Mouse (Mus musculus): ENCODE data around the gene Dscaml1. TPM values are rescaled to one million over a fixed set of nuclear protein-coding genes. Genes with fewer than 3 reads are reported as not detected.
"Not testable (repeated sequence)": the region's sequence is repeated elsewhere in the genome, so short reads cannot be mapped to it uniquely, and the experiment has no call there.

Dscaml1 gene
- polyA plus RNA-seq, 1 experiment, result 11.3 TPM

- H3K4me1 ChIP-seq (replicated peaks; ENCODE audit: control insufficient read depth, insufficient read depth, low read length), result no peaks in the 10 kb centered on the region
- no peak overlapping the region for H3K27ac ChIP-seq (ENCODE audit: control insufficient read depth, insufficient read depth, low read length)
- no peaks in the 10 kb centered on the region for H3K36me3 ChIP-seq (ENCODE audit: control insufficient read depth, insufficient read depth, low read length)
- H3K4me3 ChIP-seq (ENCODE audit: control insufficient read depth, insufficient read depth, low read length), result no peak overlapping the region
- no peaks in the 10 kb centered on the region for H3K27me3 ChIP-seq (ENCODE audit: control insufficient read depth, insufficient read depth, low read length)
- no peak for DNase-seq
- no peak for TF ChIP-seq CTCF (IDR thresholded peaks at IDR 0.05; ENCODE audit: borderline replicate concordance, control insufficient read depth, extremely low read depth, insufficient read depth, low read length, poor library complexity)
- WGBS, result 86% methylated on average over 6 of the region's 6 CpGs
Measured at GRCm38 (mm10) chr9:45766195-45766594, 339.8 kb downstream of the Dscaml1 start.

DNA sequence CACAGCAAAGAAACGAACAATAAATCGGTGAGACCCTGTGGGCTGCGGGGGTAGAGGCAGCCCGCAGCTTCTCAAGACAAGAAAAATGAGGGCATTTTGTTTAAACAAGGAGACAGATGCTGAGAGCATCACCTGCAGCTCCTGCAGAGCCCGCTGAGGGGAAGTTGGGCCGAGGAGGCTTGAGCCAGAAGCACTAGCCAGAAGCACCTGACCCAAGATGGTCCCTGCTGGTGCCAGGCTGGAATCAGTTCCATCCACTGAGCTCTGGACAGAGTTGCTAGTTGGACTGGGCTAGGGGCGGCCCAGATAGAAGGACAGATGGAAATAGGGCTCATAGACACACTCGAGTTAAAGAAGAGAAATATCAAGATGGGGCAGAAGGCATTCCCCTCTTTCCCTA lies 340.7 kb downstream of the Dscaml1 start:
- 94% methylated on average over 8 of the region's 8 CpGs for WGBS
- H3K27ac ChIP-seq (ENCODE audit: control insufficient read depth, insufficient read depth, low read length), result no peak overlapping the region

DNA sequence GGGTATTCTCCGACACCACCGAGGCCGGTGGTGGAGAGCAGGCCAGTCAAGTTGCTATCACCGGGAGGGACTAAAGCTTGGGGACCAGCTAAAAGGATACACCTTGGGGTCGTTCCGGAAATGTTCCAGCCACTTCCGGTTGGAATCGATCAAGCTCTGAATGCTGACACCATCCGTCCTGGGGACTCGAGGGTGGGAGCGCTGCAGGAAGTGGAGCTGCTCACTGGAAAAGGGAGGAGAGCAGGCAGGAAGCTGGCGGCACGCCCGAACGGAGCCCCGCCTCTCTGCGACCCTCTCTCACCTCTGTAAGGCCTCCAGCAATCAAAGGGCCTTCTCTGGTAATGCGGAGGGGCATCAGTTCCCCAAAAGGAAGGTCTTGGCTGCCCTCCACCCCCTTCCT lies 342.0 kb downstream of the Dscaml1 start:
- Histone ChIP-seq H3K36me3 (ENCODE audit: control insufficient read depth, insufficient read depth, low read length) (no peaks in the 10 kb centered on the region), H3K27ac (ENCODE audit: control insufficient read depth, insufficient read depth, low read length) (no peak overlapping the region), H3K4me3 (ENCODE audit: control insufficient read depth, insufficient read depth, low read length) (no peak overlapping the region), H3K27me3 (ENCODE audit: control insufficient read depth, insufficient read depth, low read length) (no peaks in the 10 kb centered on the region), H3K4me1 (replicated peaks; ENCODE audit: control insufficient read depth, insufficient read depth, low read length) (no peaks in the 10 kb centered on the region)
- DNase-seq, result no peak
- 90% methylated on average over 18 of the region's 18 CpGs for WGBS
- no peak for TF ChIP-seq POLR2A (IDR thresholded peaks at IDR 0.05; ENCODE audit: control insufficient read depth, extremely low read depth, insufficient read depth, low read length, poor library complexity)

More for the DNA sequence above, 340.7 kb downstream of the Dscaml1 start:
- H3K4me3 ChIP-seq (ENCODE audit: control insufficient read depth, insufficient read depth, low read length), result no peak overlapping the region
- H3K36me3 ChIP-seq (ENCODE audit: control insufficient read depth, insufficient read depth, low read length), result no peaks in the 10 kb centered on the region
- no peak for DNase-seq
- no peaks in the 10 kb centered on the region for H3K27me3 ChIP-seq (ENCODE audit: control insufficient read depth, insufficient read depth, low read length)
- no peaks in the 10 kb centered on the region for H3K4me1 ChIP-seq (replicated peaks; ENCODE audit: control insufficient read depth, insufficient read depth, low read length)
- TF ChIP-seq CTCF (IDR thresholded peaks at IDR 0.05; ENCODE audit: borderline replicate concordance, control insufficient read depth, extremely low read depth, insufficient read depth, low read length, poor library complexity) (no peak), POLR2A (IDR thresholded peaks at IDR 0.05; ENCODE audit: control insufficient read depth, extremely low read depth, insufficient read depth, low read length, poor library complexity) (no peak)

DNA sequence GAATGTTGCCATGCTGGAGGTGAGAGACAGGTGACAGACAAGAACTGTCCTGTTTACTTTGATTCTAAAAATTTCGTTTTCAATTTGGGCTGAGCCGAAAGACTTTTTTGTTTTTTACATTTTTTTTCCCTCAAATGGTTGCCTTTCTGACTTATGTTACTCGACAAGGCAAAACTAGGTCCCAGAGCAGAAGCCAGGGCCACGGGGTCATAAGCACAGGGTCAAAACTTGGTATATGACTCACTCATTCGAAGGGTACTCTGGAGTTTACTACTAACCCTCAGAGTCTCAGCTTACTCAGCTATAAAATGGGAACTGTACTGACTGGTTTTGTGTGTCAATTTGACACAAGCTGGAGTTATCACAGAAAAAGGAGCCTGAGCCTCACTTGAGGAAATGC lies 343.2 kb downstream of the Dscaml1 start:
- Histone ChIP-seq H3K27ac (ENCODE audit: control insufficient read depth, insufficient read depth, low read length) (no peak overlapping the region), H3K36me3 (ENCODE audit: control insufficient read depth, insufficient read depth, low read length) (no peaks in the 10 kb centered on the region), H3K27me3 (ENCODE audit: control insufficient read depth, insufficient read depth, low read length) (no peaks in the 10 kb centered on the region), H3K4me1 (replicated peaks; ENCODE audit: control insufficient read depth, insufficient read depth, low read length) (no peaks in the 10 kb centered on the region), H3K4me3 (ENCODE audit: control insufficient read depth, insufficient read depth, low read length) (no peak overlapping the region)
- no peak for DNase-seq
- WGBS, result 95% methylated on average over 5 of the region's 5 CpGs
- TF ChIP-seq CTCF (IDR thresholded peaks at IDR 0.05; ENCODE audit: borderline replicate concordance, control insufficient read depth, extremely low read depth, insufficient read depth, low read length, poor library complexity) (no peak), POLR2A (IDR thresholded peaks at IDR 0.05; ENCODE audit: control insufficient read depth, extremely low read depth, insufficient read depth, low read length, poor library complexity) (no peak)

DNA sequence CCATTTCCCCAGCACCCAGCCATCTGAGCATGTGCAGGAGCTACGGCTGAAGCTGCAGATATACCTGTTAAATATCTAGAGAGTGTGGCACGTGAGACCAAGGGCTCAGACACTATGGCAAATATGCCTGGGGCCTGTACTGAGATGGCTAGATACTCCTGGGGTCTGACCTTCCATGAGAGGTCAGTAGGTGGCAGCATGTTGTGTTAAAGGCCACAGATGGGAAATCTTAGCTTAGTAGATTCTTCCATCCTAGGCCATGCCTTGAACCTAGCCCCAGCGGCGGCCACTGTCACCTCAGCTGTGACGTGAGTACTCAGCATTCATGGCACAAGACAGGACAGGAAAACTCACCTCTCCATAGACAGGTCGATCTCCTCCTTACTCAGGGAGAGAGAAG lies 347.7 kb downstream of the Dscaml1 start:
- TF ChIP-seq POLR2A (IDR thresholded peaks at IDR 0.05; ENCODE audit: control insufficient read depth, extremely low read depth, insufficient read depth, low read length, poor library complexity) (no peak), CTCF (IDR thresholded peaks at IDR 0.05; ENCODE audit: borderline replicate concordance, control insufficient read depth, extremely low read depth, insufficient read depth, low read length, poor library complexity) (no peak)
- no peaks in the 10 kb centered on the region for H3K27me3 ChIP-seq (ENCODE audit: control insufficient read depth, insufficient read depth, low read length)
- DNase-seq, result no peak
- H3K36me3 ChIP-seq (ENCODE audit: control insufficient read depth, insufficient read depth, low read length), result peaks cover 4% of the 10 kb centered on the region; the same call in 1 of the 2 replicates
- no peak overlapping the region for H3K27ac ChIP-seq (ENCODE audit: control insufficient read depth, insufficient read depth, low read length)
- 91% methylated on average over 6 of the region's 6 CpGs for WGBS
- H3K4me1 ChIP-seq (replicated peaks; ENCODE audit: control insufficient read depth, insufficient read depth, low read length), result no peaks in the 10 kb centered on the region
- H3K4me3 ChIP-seq (ENCODE audit: control insufficient read depth, insufficient read depth, low read length), result no peak overlapping the region

GRCm38 (mm10) chr9:45776176-45776575 lies 349.7 kb downstream of the Dscaml1 start:
- not testable (repeated sequence) for DNase-seq; H3K36me3 ChIP-seq (ENCODE audit: control insufficient read depth, insufficient read depth, low read length); H3K4me3 ChIP-seq (ENCODE audit: control insufficient read depth, insufficient read depth, low read length); H3K27ac ChIP-seq (ENCODE audit: control insufficient read depth, insufficient read depth, low read length); H3K27me3 ChIP-seq (ENCODE audit: control insufficient read depth, insufficient read depth, low read length); H3K4me1 ChIP-seq (replicated peaks; ENCODE audit: control insufficient read depth, insufficient read depth, low read length)
- 86% methylated on average over 3 of the region's 3 CpGs for WGBS

DNA sequence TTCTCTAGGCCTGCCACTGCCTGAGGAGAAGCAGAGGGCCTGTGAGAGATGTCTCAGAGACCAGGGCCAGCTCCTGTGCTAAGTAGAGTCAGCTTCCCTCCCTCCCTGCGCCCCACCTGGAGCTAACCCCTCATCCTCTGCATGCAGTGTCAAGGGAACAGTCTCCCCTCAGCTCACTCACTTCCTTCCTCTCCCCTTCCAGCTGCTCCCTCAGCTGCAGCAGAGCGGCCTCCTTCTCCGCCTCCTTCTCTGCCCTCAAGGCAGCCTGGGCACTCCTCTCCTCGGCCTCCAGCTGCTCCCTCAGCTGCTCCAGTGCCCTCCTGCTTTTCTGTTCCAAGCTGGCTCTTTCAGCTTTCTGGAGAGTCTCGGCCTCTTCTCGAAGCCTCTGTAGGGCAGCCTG lies 352.8 kb downstream of the Dscaml1 start:
- H3K36me3 ChIP-seq (ENCODE audit: control insufficient read depth, insufficient read depth, low read length), result peaks cover 4% of the 10 kb centered on the region; the same call in 1 of the 2 replicates
- 29% methylated on average over 6 of the region's 6 CpGs for WGBS
- H3K27ac ChIP-seq (ENCODE audit: control insufficient read depth, insufficient read depth, low read length), result no peak overlapping the region
- no peak overlapping the region for H3K4me3 ChIP-seq (ENCODE audit: control insufficient read depth, insufficient read depth, low read length)
- H3K4me1 ChIP-seq (replicated peaks; ENCODE audit: control insufficient read depth, insufficient read depth, low read length), result no peaks in the 10 kb centered on the region
- TF ChIP-seq CTCF (IDR thresholded peaks at IDR 0.05; ENCODE audit: borderline replicate concordance, control insufficient read depth, extremely low read depth, insufficient read depth, low read length, poor library complexity) (no peak), POLR2A (IDR thresholded peaks at IDR 0.05; ENCODE audit: control insufficient read depth, extremely low read depth, insufficient read depth, low read length, poor library complexity) (no peak)
- no peak for DNase-seq
- H3K27me3 ChIP-seq (ENCODE audit: control insufficient read depth, insufficient read depth, low read length), result no peaks in the 10 kb centered on the region

Data from thymus, adult 2 months (tissue).